Mouse (Mus musculus) Patski (cell line): Measurements from ENCODE around the gene Atpif1. TPM values are rescaled to one million over a fixed set of nuclear protein-coding genes. Genes with fewer than 3 reads are reported as not detected.
A peak's percentile ranks its signal among the peaks of the same experiment; 100 is the strongest.

ENCODE experiments used
- ATAC-seq: fragments of 100-300 bp; one replicate; pipeline ENCODE4 v1.8.0; 2021
- CTCF ChIA-PET: fragments of 350-600 bp; sonication (Branson Sonifier 250); formaldehyde crosslinking; loops from one replicate; lab custom pipeline; 2022; ENCODE audit warnings: inconsistent platforms; lab: Charles Lee
- POLR2A ChIA-PET: fragments of 350-600 bp; sonication (Branson Sonifier 250); formaldehyde crosslinking; loops from one replicate; lab custom pipeline; 2022; ENCODE audit warnings: antibody characterized with exemption, inconsistent platforms; lab: Charles Lee
- DNase-seq: peaks from one replicate; pipeline ENCODE4 v3.0.0-alpha.2; 2011; ENCODE audit warnings: low read depth, low spot score
- H3K27me3 ChIP-seq: fragments of 371-371 bp; one replicate; pipeline ENCODE4 v1.5.1; 2021
- CTCF ChIP-seq: fragments of 100-300 bp; IDR thresholded peaks from one replicate; pipeline ENCODE4 v1.5.1; 2021
- in situ Hi-C: fragments of 300-500 bp; cut with MboI; formaldehyde crosslinking; loops from 3 replicates; pipeline ENCODE4 v1.11.1; 2018; ENCODE audit warnings: low pct_unique_long_range_greater_than_20kb, mixed read lengths
- polyA plus RNA-seq: library from polyadenylated mRNA; unstranded; gene quantifications from one replicate; pipeline ENCODE4 v1.2.3, GENCODE M21; 2021

Atpif1 gene
- polyA plus RNA-seq, 1 experiment from 2014 or later: 393 TPM

GRCm38 (mm10) chr4:132512080-132512479, 21.4 kb downstream of the Atpif1 start:
- DNase-seq (no peak), ATAC-seq (no peak)
- H3K27me3 ChIP-seq: no peaks in the 10 kb centered on the region
- in situ Hi-C loops: loop anchor here (5.0 to 10.0 kb wide), 4 partner anchors 50 to 217 kb away; partner anchors contain the start of genes Med18, Phactr4 and Rcc1
- POLR2A ChIA-PET: no interaction called here
- no peak for TF ChIP-seq CTCF
- CTCF ChIA-PET: interaction anchor here (2.6 kb wide), 1 partner anchor 41 kb away, joined by 16 read pairs; no protein-coding TSS in a partner anchor

- H3K27me3 ChIP-seq: no peaks in the 10 kb centered on the region
- CTCF ChIA-PET: no interaction called here
- in situ Hi-C loops: loop anchor here (5.0 to 10.0 kb wide), 4 partner anchors 48 to 216 kb away; partner anchors contain the start of genes Med18, Phactr4 and Rcc1
- no peak for TF ChIP-seq CTCF
- POLR2A ChIA-PET: interaction anchor here (0.8 to 1.6 kb wide), 4 partner anchors 36 to 201 kb away, joined by 3 to 4 read pairs (median 4); no protein-coding TSS in a partner anchor
- peak; percentile 66 for ATAC-seq
- peak; percentile 85 for DNase-seq
Observed at GRCm38 (mm10) chr4:132510352-132510798, 23.1 kb downstream of the Atpif1 start, which contains the start of gene Sesn2. TSS of gene Sesn2 (minus strand) at chr4:132510501.

GRCm38 (mm10) chr4:132509621-132510296, 23.7 kb downstream of the Atpif1 start:
- DNase-seq: peak; percentile 64
- ChIA-PET CTCF (interaction anchor here (0.6 kb wide), 1 partner anchor 46 kb away, joined by 3 read pairs; the partner anchor contains the start of gene Med18), POLR2A (interaction anchor here (0.5 to 1.6 kb wide), 5 partner anchors 35 to 325 kb away, joined by 3 to 4 read pairs (median 3); no protein-coding TSS in a partner anchor)
- ATAC-seq: peak; percentile 63
- TF ChIP-seq CTCF: no peak
- H3K27me3 ChIP-seq: no peaks in the 10 kb centered on the region
- in situ Hi-C loops: loop anchor here (5.0 to 10.0 kb wide), 4 partner anchors 47 to 215 kb away; partner anchors contain the start of genes Med18, Phactr4 and Rcc1

- ChIA-PET CTCF (no interaction called here), POLR2A (interaction anchor here (1.0 to 1.5 kb wide), 2 partner anchors 11 to 20 kb away, joined by 3 to 5 read pairs; no protein-coding TSS in a partner anchor)
- no peaks in the 10 kb centered on the region for H3K27me3 ChIP-seq
- DNase-seq: no peak
- no peak for ATAC-seq
- in situ Hi-C loops: no loop called here
- no peak for TF ChIP-seq CTCF
Observed at GRCm38 (mm10) chr4:132507210-132507609, 26.2 kb downstream of the Atpif1 start.

GRCm38 (mm10) chr4:132506250-132506649, 27.2 kb downstream of the Atpif1 start:
- ChIA-PET POLR2A (no interaction called here), CTCF (no interaction called here)
- in situ Hi-C loops: no loop called here
- no peaks in the 10 kb centered on the region for H3K27me3 ChIP-seq
- no peak for TF ChIP-seq CTCF
- no peak for ATAC-seq
- no peak for DNase-seq

GRCm38 (mm10) chr4:132505800-132506199, 27.7 kb downstream of the Atpif1 start:
- TF ChIP-seq CTCF: no peak
- CTCF ChIA-PET: interaction anchor here (0.9 kb wide), 1 partner anchor 9 kb away, joined by 3 read pairs; no protein-coding TSS in a partner anchor
- in situ Hi-C loops: no loop called here

GRCm38 (mm10) chr4:132505034-132505738, 28.3 kb downstream of the Atpif1 start:
- DNase-seq: no peak
- ChIA-PET POLR2A (interaction anchor here (0.6 kb wide), 1 partner anchor 10 kb away, joined by 3 read pairs; no protein-coding TSS in a partner anchor), CTCF (interaction anchor here (0.9 kb wide), 1 partner anchor 9 kb away, joined by 3 read pairs; no protein-coding TSS in a partner anchor)
- in situ Hi-C loops: no loop called here
- H3K27me3 ChIP-seq: no peaks in the 10 kb centered on the region
- no peak for ATAC-seq
- no peak for TF ChIP-seq CTCF

More at GRCm38 (mm10) chr4:132505800-132506199, 27.7 kb downstream of the Atpif1 start:
- H3K27me3 ChIP-seq: no peaks in the 10 kb centered on the region
- DNase-seq: no peak
- POLR2A ChIA-PET: interaction anchor here (0.6 kb wide), 1 partner anchor 11 kb away, joined by 3 read pairs; no protein-coding TSS in a partner anchor
- ATAC-seq: no peak

GRCm38 (mm10) chr4:132503344-132503743, 30.1 kb downstream of the Atpif1 start:
- ATAC-seq (no peak), DNase-seq (no peak)
- H3K27me3 ChIP-seq: no peaks in the 10 kb centered on the region
- ChIA-PET POLR2A (no interaction called here), CTCF (interaction anchor here (1.0 to 1.9 kb wide), 2 partner anchors 10 to 39 kb away, joined by 3 to 6 read pairs; partner anchors contain the start of gene Med18)
- in situ Hi-C loops: no loop called here
- no peak for TF ChIP-seq CTCF

GRCm38 (mm10) chr4:132501639-132502038, 31.8 kb downstream of the Atpif1 start:
- DNase-seq (no peak), ATAC-seq (no peak)
- no peak for TF ChIP-seq CTCF
- in situ Hi-C loops: no loop called here
- CTCF ChIA-PET: no interaction called here
- H3K27me3 ChIP-seq: no peaks in the 10 kb centered on the region
- POLR2A ChIA-PET: no interaction called here
